Mouse (Mus musculus) heart, postnatal 0 days (tissue): Measurements from ENCODE around the gene Zc3h18. TPM values are rescaled to one million over a fixed set of nuclear protein-coding genes. Genes with fewer than 3 reads are reported as not detected.

Experiments
- ATAC-seq: fragments of 200-750 bp; cut with Nextera tagmentation; 2 replicates; pipeline ENCODE4 v1.8.0; 2017; ENCODE audit warnings: low read depth, moderate number of reproducible peaks, moderate library complexity; ENCODE audit not compliant: insufficient read depth
- DNase-seq: peaks from one replicate; pipeline ENCODE4 v3.0.0-alpha.2; 2016; ENCODE audit warnings: low spot score
- H3K27ac ChIP-seq: fragments of 300-500 bp; sonication (generic); 2 replicates; pipeline ENCODE4 v1.5.1; 2014; ENCODE audit warnings: low read depth, mild to moderate bottlenecking
- H3K27me3 ChIP-seq: fragments of 300-500 bp; sonication (generic); 2 replicates; pipeline ENCODE4 v1.6.1; 2014; ENCODE audit warnings: low read length, mixed read lengths; ENCODE audit not compliant: control insufficient read depth, insufficient read depth
- H3K36me3 ChIP-seq: fragments of 300-500 bp; sonication (generic); replicated peaks from 2 replicates; pipeline ENCODE4 v1.6.1; 2014; ENCODE audit warnings: low read length, mixed read lengths; ENCODE audit not compliant: control insufficient read depth, insufficient read depth
- H3K4me1 ChIP-seq: fragments of 300-500 bp; sonication (generic); 2 replicates; pipeline ENCODE4 v1.6.1; 2014; ENCODE audit warnings: antibody characterized with exemption; ENCODE audit not compliant: control insufficient read depth, insufficient read depth
- H3K4me2 ChIP-seq: fragments of 300-500 bp; sonication (generic); 2 replicates; pipeline ENCODE4 v1.6.1; 2014; ENCODE audit warnings: low read depth, mild to moderate bottlenecking, low read length, moderate library complexity
- H3K4me3 ChIP-seq: fragments of 300-500 bp; sonication (generic); 2 replicates; pipeline ENCODE4 v1.5.1; 2014; ENCODE audit warnings: low read depth, low read length
- H3K9ac ChIP-seq: fragments of 300-500 bp; sonication (generic); replicated peaks from 2 replicates; pipeline ENCODE4 v1.6.1; 2014; ENCODE audit warnings: low read depth, low read length, mixed read lengths
- H3K9me3 ChIP-seq: fragments of 300-500 bp; sonication (generic); replicated peaks from 2 replicates; pipeline ENCODE4 v1.6.1; 2016; ENCODE audit warnings: low read length; ENCODE audit not compliant: control insufficient read depth
- CTCF ChIP-seq: IDR thresholded peaks from 2 replicates; pipeline ENCODE4 v1.5.1; 2016; ENCODE audit warnings: antibody characterized with exemption, control low read depth, low read depth
- EP300 ChIP-seq: IDR thresholded peaks from 2 replicates; pipeline ENCODE4 v1.6.1; 2016; ENCODE audit warnings: antibody characterized with exemption, low read depth
- WGBS: fragments of 180-500 bp; shearing (Covaris S2); extraction: QIAGEN DNeasy Blood & Tissue Kit; methylation state at CpG from one replicate; pipeline ENCODE4 v1.1.7; 2014; 5-methylcytosine and 5-hydroxymethylcytosine counted together
- polyA plus RNA-seq: library from polyadenylated mRNA; unstranded; fragments of >200 nt; fragmentation: Nextera tagmentation; extraction: Ambion mirVana; gene quantifications from 2 replicates; pipeline ENCODE4 v1.2.1, GENCODE M21; 2015
- total RNA-seq: library from RNA; depleted of rRNA; stranded (reverse); fragments of >200 nt; gene quantifications from 2 replicates; pipeline ENCODE4 v1.2.3, GENCODE M21; 2014; ENCODE audit warnings: low replicate concordance

Zc3h18 gene
- total and polyA plus RNA-seq, 2 experiments from 2014 or later = 14.4 to 23.1 TPM

- 27% methylated on average over 18 of the region's 18 CpGs for WGBS
- no peaks in the 10 kb centered on the region for H3K9me3 ChIP-seq
- H3K4me3 ChIP-seq = peak overlapping the region; percentile 60
- H3K27me3 ChIP-seq = no peaks in the 10 kb centered on the region
- DNase-seq (no peak), ATAC-seq (no peak; the same call in none of the 2 replicates)
- TF ChIP-seq EP300 = no peak
- no peak for TF ChIP-seq CTCF
- peaks cover 4% of the 10 kb centered on the region; the same call in 1 of the 2 replicates for H3K36me3 ChIP-seq
- peaks cover 7% of the 10 kb centered on the region; the same call in 1 of the 2 replicates for H3K4me1 ChIP-seq
- H3K9ac ChIP-seq = peak overlapping the region; percentile 64
- peak overlapping the region; percentile 85 for H3K4me2 ChIP-seq
- peak overlapping the region; percentile 65 for H3K27ac ChIP-seq
These were observed 55.5 kb downstream of the Zc3h18 start for GRCm38 (mm10) chr8:122431694-122432442.

GRCm38 (mm10) chr8:122432443-122433268 is 56.2 kb downstream of the Zc3h18 start, which contains the start of gene Cyba:
Cyba (minus strand) TSS chr8:122432930.
- 4% methylated on average over 41 of the region's 45 CpGs for WGBS
- Histone ChIP-seq H3K4me2 (peak within 1 kb of the TSS; percentile 85), H3K9ac (peak within 1 kb of the TSS; percentile 64), H3K27ac (peak within 1 kb of the TSS; percentile 65), H3K4me1 (peaks cover 7% of the 10 kb centered on the region; the same call in 1 of the 2 replicates), H3K27me3 (no peaks in the 10 kb centered on the region), H3K4me3 (peak within 1 kb of the TSS; percentile 60), H3K9me3 (no peaks in the 10 kb centered on the region), H3K36me3 (no peaks in the 10 kb centered on the region)
- ATAC-seq = peak; percentile 85
- no peak for TF ChIP-seq EP300
- TF ChIP-seq CTCF = no peak
- DNase-seq = peak; percentile 44

- Histone ChIP-seq H3K27ac (no peak overlapping the region), H3K9me3 (no peaks in the 10 kb centered on the region), H3K4me3 (no peak overlapping the region), H3K27me3 (no peaks in the 10 kb centered on the region), H3K9ac (peak overlapping the region; percentile 64; the same call in 1 of the 2 replicates), H3K4me1 (peaks cover 7% of the 10 kb centered on the region; the same call in 1 of the 2 replicates), H3K36me3 (no peaks in the 10 kb centered on the region; the same call in 1 of the 2 replicates), H3K4me2 (peak overlapping the region; percentile 85)
- 69% methylated on average over 11 of the region's 11 CpGs for WGBS
- DNase-seq (no peak), ATAC-seq (peak; percentile 23)
- TF ChIP-seq EP300 = no peak
- peak; percentile 45 for TF ChIP-seq CTCF
These were observed 57.0 kb downstream of the Zc3h18 start for GRCm38 (mm10) chr8:122433269-122433905.

- ATAC-seq (no peak), DNase-seq (no peak)
- Histone ChIP-seq H3K9ac (no peak overlapping the region), H3K27ac (no peak overlapping the region), H3K27me3 (no peaks in the 10 kb centered on the region), H3K4me3 (no peak overlapping the region), H3K9me3 (no peaks in the 10 kb centered on the region), H3K36me3 (no peaks in the 10 kb centered on the region; the same call in 1 of the 2 replicates), H3K4me2 (no peak overlapping the region), H3K4me1 (peaks cover 7% of the 10 kb centered on the region; the same call in 1 of the 2 replicates)
- WGBS = 91% methylated on average over 6 of the region's 6 CpGs
- TF ChIP-seq CTCF (peak; percentile 18; the same call in 1 of the 2 replicates), EP300 (no peak)
These were observed 59.0 kb downstream of the Zc3h18 start for GRCm38 (mm10) chr8:122435375-122435774.

- no peak for DNase-seq
- no peak overlapping the region for H3K4me2 ChIP-seq
- no peaks in the 10 kb centered on the region; the same call in 1 of the 2 replicates for H3K36me3 ChIP-seq
- no peaks in the 10 kb centered on the region for H3K9me3 ChIP-seq
- peaks cover 7% of the 10 kb centered on the region; the same call in 1 of the 2 replicates for H3K4me1 ChIP-seq
- TF ChIP-seq EP300 = no peak
- TF ChIP-seq CTCF = no peak
- no peak overlapping the region for H3K9ac ChIP-seq
- no peak overlapping the region for H3K4me3 ChIP-seq
- no peaks in the 10 kb centered on the region for H3K27me3 ChIP-seq
- H3K27ac ChIP-seq = no peak overlapping the region
- WGBS = 93% methylated on average over 9 of the region's 9 CpGs
- no peak for ATAC-seq
These were observed 59.7 kb downstream of the Zc3h18 start for GRCm38 (mm10) chr8:122436146-122436545.
